Mouse (Mus musculus): ENCODE data around the gene Noxa1. TPM values are rescaled to one million over a fixed set of nuclear protein-coding genes. Genes with fewer than 3 reads are reported as not detected.

Gene Noxa1
- polyA plus RNA-seq, 1 experiment from 2014 or later, result 0.29 TPM

- 92% methylated on average over 7 of the region's 7 CpGs for whole genome bisulfite sequencing
- no peak for DNase-seq (ENCODE audit: low spot score)
- Histone ChIP-seq H3K27ac (ENCODE audit: low read depth, low read length) (no peak overlapping the region), H3K27me3 (ENCODE audit: control insufficient read depth, insufficient read depth, low read length) (no peaks in the 10 kb centered on the region), H3K4me3 (ENCODE audit: low read depth, low read length) (no peak overlapping the region), H3K9me3 (ENCODE audit: control insufficient read depth, low read length) (no peaks in the 10 kb centered on the region), H3K4me1 (ENCODE audit: control insufficient read depth, insufficient read depth, low read length) (peaks cover 6% of the 10 kb centered on the region), H3K4me2 (ENCODE audit: low read depth) (no peak overlapping the region), H3K9ac (ENCODE audit: low read length) (no peak overlapping the region), H3K36me3 (ENCODE audit: control insufficient read depth, insufficient read depth, low read length) (no peaks in the 10 kb centered on the region)
- no peak for ATAC-seq (ENCODE audit: insufficient read depth, low FRiP score, low TSS enrichment)
Measured at GRCm38 (mm10) chr2:25050921-25051320, 44.0 kb downstream of the Noxa1 start.

GRCm38 (mm10) chr2:25040089-25040488, 54.9 kb downstream of the Noxa1 start:
- no peak overlapping the region for H3K27ac ChIP-seq (ENCODE audit: low read depth, low read length)
- no peak overlapping the region for H3K4me2 ChIP-seq (ENCODE audit: low read depth)
- no peak for ATAC-seq (ENCODE audit: insufficient read depth, low FRiP score, low TSS enrichment)
- H3K9ac ChIP-seq (ENCODE audit: low read length), result no peak overlapping the region
- no peaks in the 10 kb centered on the region for H3K4me1 ChIP-seq (ENCODE audit: control insufficient read depth, insufficient read depth, low read length)
- DNase-seq (ENCODE audit: low spot score), result no peak
- H3K9me3 ChIP-seq (ENCODE audit: control insufficient read depth, low read length), result no peaks in the 10 kb centered on the region
- H3K36me3 ChIP-seq (ENCODE audit: control insufficient read depth, insufficient read depth, low read length), result no peaks in the 10 kb centered on the region
- WGBS, result 89% methylated on average over 5 of the region's 5 CpGs
- H3K4me3 ChIP-seq (ENCODE audit: low read depth, low read length), result no peak overlapping the region
- H3K27me3 ChIP-seq (ENCODE audit: control insufficient read depth, insufficient read depth, low read length), result no peaks in the 10 kb centered on the region

Small RNA genes within 50 kb of the gene (microRNA-seq; reads per million reads assigned to microRNA genes)
- gene Gm24328 (not detected), gene Mir7664 (not detected)

Other genes starting within 250 kb of the Noxa1 start
- gene Ehmt1, start 175.5 kb downstream of the Noxa1 start, polyA plus RNA-seq (2014; fragmentation: Nextera tagmentation; extraction: Ambion mirVana), result 110 and 113 TPM in 2 replicates
- gene Arrdc1, start 159.9 kb downstream of the Noxa1 start, polyA plus RNA-seq (2014; fragmentation: Nextera tagmentation; extraction: Ambion mirVana), result 9.5 and 15.6 TPM in 2 replicates
- gene Zmynd19, start 145.4 kb downstream of the Noxa1 start, polyA plus RNA-seq (2014; fragmentation: Nextera tagmentation; extraction: Ambion mirVana), result 31.9 and 34.3 TPM in 2 replicates
- gene Dph7, start 132.7 kb downstream of the Noxa1 start, polyA plus RNA-seq (2014; fragmentation: Nextera tagmentation; extraction: Ambion mirVana), result 30.5 and 32.7 TPM in 2 replicates
- gene Mrpl41, start 120.1 kb downstream of the Noxa1 start, polyA plus RNA-seq (2014; fragmentation: Nextera tagmentation; extraction: Ambion mirVana), result 144 and 147 TPM in 2 replicates
- gene Pnpla7, start 119.1 kb downstream of the Noxa1 start, polyA plus RNA-seq (2014; fragmentation: Nextera tagmentation; extraction: Ambion mirVana), result 4.3 and 4.6 TPM in 2 replicates
- gene Nsmf, start 40.8 kb downstream of the Noxa1 start, polyA plus RNA-seq (2014; fragmentation: Nextera tagmentation; extraction: Ambion mirVana), result 52.6 and 56.1 TPM in 2 replicates
- not detected in 2 replicates for gene Entpd8, start 14.8 kb downstream of the Noxa1 start, polyA plus RNA-seq (2014; fragmentation: Nextera tagmentation; extraction: Ambion mirVana)
- 53.7 and 57.8 TPM in 2 replicates for gene Nrarp, start 85.6 kb upstream of the Noxa1 start, polyA plus RNA-seq (2014; fragmentation: Nextera tagmentation; extraction: Ambion mirVana)
- gene Tor4a, start 101.7 kb upstream of the Noxa1 start, polyA plus RNA-seq (2014; fragmentation: Nextera tagmentation; extraction: Ambion mirVana), result 1.6 and 1.9 TPM in 2 replicates
- 94.8 and 99.8 TPM in 2 replicates for gene Nelfb, start 116.3 kb upstream of the Noxa1 start, polyA plus RNA-seq (2014; fragmentation: Nextera tagmentation; extraction: Ambion mirVana)
- gene Stpg3, start 119.5 kb upstream of the Noxa1 start, polyA plus RNA-seq (2014; fragmentation: Nextera tagmentation; extraction: Ambion mirVana), result not detected in 2 replicates
- gene Fam166a, start 123.6 kb upstream of the Noxa1 start, polyA plus RNA-seq (2014; fragmentation: Nextera tagmentation; extraction: Ambion mirVana), result not detected in 2 replicates
- 515 and 528 TPM in 2 replicates for gene Tubb4b, start 129.6 kb upstream of the Noxa1 start, polyA plus RNA-seq (2014; fragmentation: Nextera tagmentation; extraction: Ambion mirVana)
- not detected in 2 replicates for gene Slc34a3, start 139.2 kb upstream of the Noxa1 start, polyA plus RNA-seq (2014; fragmentation: Nextera tagmentation; extraction: Ambion mirVana)
- not detected in 2 replicates for gene Rnf224, start 141.6 kb upstream of the Noxa1 start, polyA plus RNA-seq (2014; fragmentation: Nextera tagmentation; extraction: Ambion mirVana)
- gene Rnf208, start 147.1 kb upstream of the Noxa1 start, polyA plus RNA-seq (2014; fragmentation: Nextera tagmentation; extraction: Ambion mirVana), result 29.9 and 34.0 TPM in 2 replicates
- gene Cysrt1, start 147.3 kb upstream of the Noxa1 start, polyA plus RNA-seq (2014; fragmentation: Nextera tagmentation; extraction: Ambion mirVana), result not detected in 2 replicates
- gene AL732309.1, start 151.7 kb upstream of the Noxa1 start, polyA plus RNA-seq (2014; fragmentation: Nextera tagmentation; extraction: Ambion mirVana), result 5.1 and 6.6 TPM in 2 replicates
- 11.4 and 13.0 TPM in 2 replicates for gene Tmem203, start 160.3 kb upstream of the Noxa1 start, polyA plus RNA-seq (2014; fragmentation: Nextera tagmentation; extraction: Ambion mirVana)
- 4.0 and 5.3 TPM in 2 replicates for gene Tprn, start 167.5 kb upstream of the Noxa1 start, polyA plus RNA-seq (2014; fragmentation: Nextera tagmentation; extraction: Ambion mirVana)
- gene Ssna1, start 177.3 kb upstream of the Noxa1 start, polyA plus RNA-seq (2014; fragmentation: Nextera tagmentation; extraction: Ambion mirVana), result 217 and 227 TPM in 2 replicates
- gene Anapc2, start 177.3 kb upstream of the Noxa1 start, polyA plus RNA-seq (2014; fragmentation: Nextera tagmentation; extraction: Ambion mirVana), result 120 and 128 TPM in 2 replicates
- not detected in 2 replicates for gene Tmem210, start 193.0 kb upstream of the Noxa1 start, polyA plus RNA-seq (2014; fragmentation: Nextera tagmentation; extraction: Ambion mirVana)
- gene Lrrc26, start 194.8 kb upstream of the Noxa1 start, polyA plus RNA-seq (2014; fragmentation: Nextera tagmentation; extraction: Ambion mirVana), result not detected in 2 replicates
- gene Grin1, start 224.0 kb upstream of the Noxa1 start, polyA plus RNA-seq (2014; fragmentation: Nextera tagmentation; extraction: Ambion mirVana), result 2.5 and 3.7 TPM in 2 replicates
- 65.8 and 87.4 TPM in 2 replicates for gene Man1b1, start 237.2 kb upstream of the Noxa1 start, polyA plus RNA-seq (2014; fragmentation: Nextera tagmentation; extraction: Ambion mirVana)